Mouse (Mus musculus) kidney, postnatal 0 days (tissue): Measurements from ENCODE around the gene Gtf3c5. TPM values are rescaled to one million over a fixed set of nuclear protein-coding genes. Genes with fewer than 3 reads are reported as not detected.

Experiments
- ATAC-seq: fragments of 200-750 bp; cut with Nextera tagmentation; replicated peaks from 2 replicates; pipeline ENCODE4 v1.8.0; 2017; ENCODE audit warnings: low read depth, moderate number of reproducible peaks, moderate TSS enrichment, moderate library complexity; ENCODE audit not compliant: low FRiP score
- DNase-seq: peaks from one replicate; pipeline ENCODE4 v3.0.0-alpha.2; 2016; ENCODE audit warnings: low spot score
- H3K27ac ChIP-seq: fragments of 300-500 bp; sonication (generic); 2 replicates; pipeline ENCODE4 v1.5.1; 2014; ENCODE audit warnings: mild to moderate bottlenecking
- H3K27me3 ChIP-seq: fragments of 300-500 bp; sonication (generic); 2 replicates; pipeline ENCODE4 v1.6.1; 2014; ENCODE audit warnings: low read length, mixed read lengths; ENCODE audit not compliant: insufficient read depth
- H3K36me3 ChIP-seq: fragments of 300-500 bp; sonication (generic); 2 replicates; pipeline ENCODE4 v1.6.1; 2014; ENCODE audit warnings: low read length, mixed read lengths; ENCODE audit not compliant: insufficient read depth
- H3K4me1 ChIP-seq: fragments of 300-500 bp; sonication (generic); replicated peaks from 2 replicates; pipeline ENCODE4 v1.6.1; 2014; ENCODE audit warnings: antibody characterized with exemption, low read length, mixed read lengths; ENCODE audit not compliant: insufficient read depth
- H3K4me2 ChIP-seq: fragments of 300-500 bp; sonication (generic); 2 replicates; pipeline ENCODE4 v1.6.1; 2014; ENCODE audit warnings: mild to moderate bottlenecking, low read length, moderate library complexity, mixed read lengths
- H3K4me3 ChIP-seq: fragments of 300-500 bp; sonication (generic); replicated peaks from 2 replicates; pipeline ENCODE4 v1.5.1; 2014; ENCODE audit warnings: low read depth, low read length
- H3K9ac ChIP-seq: fragments of 300-500 bp; sonication (generic); 2 replicates; pipeline ENCODE4 v1.6.1; 2014; ENCODE audit warnings: low read depth, low read length
- H3K9me3 ChIP-seq: fragments of 300-500 bp; sonication (generic); replicated peaks from 2 replicates; pipeline ENCODE4 v1.6.1; 2016; ENCODE audit warnings: low read length, inconsistent platforms, mixed read lengths
- CTCF ChIP-seq: IDR thresholded peaks from 2 replicates; pipeline ENCODE4 v1.5.1; 2016; ENCODE audit warnings: antibody characterized with exemption, low read depth, mild to moderate bottlenecking, moderate library complexity
- WGBS: fragments of 180-500 bp; shearing (Covaris S2); extraction: QIAGEN DNeasy Blood & Tissue Kit; methylation state at CpG from one replicate; pipeline ENCODE4 v1.1.7; 2014; 5-methylcytosine and 5-hydroxymethylcytosine counted together
- polyA plus RNA-seq: library from polyadenylated mRNA; unstranded; fragments of >200 nt; fragmentation: Nextera tagmentation; extraction: Ambion mirVana; gene quantifications from 2 replicates; pipeline ENCODE4 v1.2.1, GENCODE M21; 2015

Gene Gtf3c5
- polyA plus RNA-seq, 1 experiment from 2014 or later: 19.6 TPM

GRCm38 (mm10) chr2:28618777-28619336, 35.3 kb upstream of the Gtf3c5 start:
- Histone ChIP-seq H3K27me3 (0 out of 2 replicates have a peak, but pooled peaks cover 6% of the 10 kb centered on the region), H3K4me3 (no peak overlapping the region), H3K9me3 (no peaks in the 10 kb centered on the region), H3K4me2 (no peak overlapping the region), H3K4me1 (no peaks in the 10 kb centered on the region; the same call in 1 of the 2 replicates), H3K27ac (no peak overlapping the region), H3K9ac (no peak overlapping the region), H3K36me3 (no peaks in the 10 kb centered on the region)
- ATAC-seq (no peak), DNase-seq (no peak)
- WGBS: 79% methylated on average over 6 of the region's 6 CpGs
- TF ChIP-seq CTCF: no peak

GRCm38 (mm10) chr2:28617498-28618486, 34.2 kb upstream of the Gtf3c5 start:
- 72% methylated on average over 8 of the region's 8 CpGs for WGBS
- DNase-seq: no peak
- 0 out of 2 replicates have a peak, but pooled peaks cover 6% of the 10 kb centered on the region for H3K27me3 ChIP-seq
- H3K4me2 ChIP-seq: no peak overlapping the region
- H3K36me3 ChIP-seq: no peaks in the 10 kb centered on the region
- no peak for TF ChIP-seq CTCF
- no peak overlapping the region for H3K27ac ChIP-seq
- H3K4me3 ChIP-seq: no peak overlapping the region
- no peak overlapping the region for H3K9ac ChIP-seq
- no peaks in the 10 kb centered on the region; the same call in 1 of the 2 replicates for H3K4me1 ChIP-seq
- H3K9me3 ChIP-seq: no peaks in the 10 kb centered on the region
- ATAC-seq: no peak; the same call in 1 of the 2 replicates

GRCm38 (mm10) chr2:28616874-28617273, 33.3 kb upstream of the Gtf3c5 start:
- WGBS: 79% methylated on average over 9 of the region's 9 CpGs

DNA sequence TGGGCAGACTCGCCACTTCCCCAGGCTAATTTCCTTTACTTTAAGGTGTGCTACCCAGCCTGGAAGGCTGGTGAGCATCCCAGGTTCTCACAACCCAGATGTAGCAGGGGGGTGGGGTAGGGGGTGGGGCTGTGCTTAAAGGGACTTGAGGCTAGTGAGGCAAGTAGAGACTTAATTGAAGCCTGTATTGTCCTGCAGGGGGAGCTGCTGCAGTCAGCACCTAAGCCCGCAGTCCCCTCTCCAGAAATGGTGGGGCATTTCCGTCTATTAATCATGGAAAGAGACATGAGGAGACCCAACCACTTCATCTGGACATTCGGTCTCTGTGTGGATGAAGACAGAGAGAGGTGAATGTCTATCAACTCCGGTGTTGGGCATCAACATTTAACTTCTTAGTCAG, 32.8 kb upstream of the Gtf3c5 start:
- Histone ChIP-seq H3K4me3 (no peak overlapping the region), H3K9ac (no peak overlapping the region), H3K36me3 (no peaks in the 10 kb centered on the region), H3K4me2 (no peak overlapping the region), H3K4me1 (no peaks in the 10 kb centered on the region; the same call in 1 of the 2 replicates), H3K9me3 (no peaks in the 10 kb centered on the region), H3K27me3 (0 out of 2 replicates have a peak, but pooled peaks cover 6% of the 10 kb centered on the region), H3K27ac (no peak overlapping the region)
- WGBS: 31% methylated on average over 5 of the region's 5 CpGs
- peak; percentile 47 for TF ChIP-seq CTCF
- DNase-seq (no peak), ATAC-seq (no peak)

More at GRCm38 (mm10) chr2:28616874-28617273, 33.3 kb upstream of the Gtf3c5 start:
- no peaks in the 10 kb centered on the region; the same call in 1 of the 2 replicates for H3K4me1 ChIP-seq
- H3K9ac ChIP-seq: no peak overlapping the region
- no peak for TF ChIP-seq CTCF
- H3K36me3 ChIP-seq: no peaks in the 10 kb centered on the region
- H3K9me3 ChIP-seq: no peaks in the 10 kb centered on the region
- no peak for DNase-seq
- no peak overlapping the region for H3K4me3 ChIP-seq
- no peak for ATAC-seq
- H3K27ac ChIP-seq: no peak overlapping the region
- H3K4me2 ChIP-seq: no peak overlapping the region
- 0 out of 2 replicates have a peak, but pooled peaks cover 6% of the 10 kb centered on the region for H3K27me3 ChIP-seq

- H3K27me3 ChIP-seq: no peaks in the 10 kb centered on the region
- no peak overlapping the region for H3K27ac ChIP-seq
- no peak overlapping the region for H3K4me3 ChIP-seq
- no peaks in the 10 kb centered on the region; the same call in 1 of the 2 replicates for H3K4me1 ChIP-seq
- no peaks in the 10 kb centered on the region for H3K9me3 ChIP-seq
- no peak overlapping the region for H3K4me2 ChIP-seq
- ATAC-seq: no peak
- no peaks in the 10 kb centered on the region for H3K36me3 ChIP-seq
- DNase-seq: no peak
- H3K9ac ChIP-seq: no peak overlapping the region
- 83% methylated on average over 10 of the region's 10 CpGs for WGBS
- TF ChIP-seq CTCF: no peak
Observed at GRCm38 (mm10) chr2:28613599-28613998, 30.0 kb upstream of the Gtf3c5 start.

- TF ChIP-seq CTCF: no peak
- Histone ChIP-seq H3K4me2 (no peak overlapping the region), H3K27me3 (no peaks in the 10 kb centered on the region), H3K27ac (no peak overlapping the region), H3K4me3 (no peak overlapping the region), H3K9me3 (no peaks in the 10 kb centered on the region), H3K4me1 (no peaks in the 10 kb centered on the region), H3K36me3 (no peaks in the 10 kb centered on the region), H3K9ac (no peak overlapping the region)
- DNase-seq (no peak), ATAC-seq (no peak)
- 75% methylated on average over 10 of the region's 10 CpGs for WGBS
Observed at GRCm38 (mm10) chr2:28612436-28613063, 29.0 kb upstream of the Gtf3c5 start.
